Comparison of ENCODE assay signal across 10 mouse cellular contexts in the genomic region with DNA sequence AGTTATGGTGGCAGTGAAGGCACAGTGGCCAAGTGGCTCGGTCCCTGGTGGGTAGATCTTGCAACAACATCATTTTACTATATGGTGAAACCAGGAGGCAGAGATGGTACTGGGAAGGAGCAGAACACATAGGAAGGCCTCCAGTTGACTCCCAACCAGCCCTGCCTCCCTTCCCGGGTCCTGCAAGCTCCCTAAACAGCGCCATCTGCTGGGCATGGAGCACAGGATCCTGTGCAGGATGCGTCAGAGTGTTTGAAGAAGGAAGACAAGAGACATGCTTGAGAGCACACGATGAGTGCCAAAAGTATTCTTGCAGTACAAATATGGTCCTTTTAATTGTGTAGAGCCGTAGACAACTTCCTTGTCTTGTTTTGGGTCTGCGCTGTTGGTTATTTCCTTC. TPM values are rescaled to one million over a fixed set of nuclear protein-coding genes. Genes with fewer than 3 reads are reported as not detected.
DNase-seq lines count a peak whose midpoint lies in the region; ATAC-seq and TF ChIP-seq lines count a peak whose summit lies in the region.
"Had no signal": no experiment of that assay in that cellular context is flagged by ENCODE, and none has a peak within 500 bp of the region (broad histone marks: within the 10 kb centered on the region; RNA-seq: fewer than 3 reads in every experiment).

No protein-coding gene starts in this region.

- H3K27me3 ChIP-seq in Patski, result no peaks in the 10 kb centered on the region
- H3K27me3 ChIP-seq: lung, embryonic 15.5 days; stomach, embryonic 15.5 days had no signal

- no peak for ATAC-seq in Patski
- ATAC-seq in monocyte, adult 5-6 weeks (replicated peaks; ENCODE audit: insufficient number of reproducible peaks, low FRiP score, low TSS enrichment, poor library complexity, severe bottlenecking), result no peak

- POLR2A ChIA-PET in Patski (lab: Charles Lee), result no interaction called here

- TF ChIP-seq CTCF in Patski (IDR thresholded peaks at IDR 0.05), result peak; percentile 63

- CTCF ChIA-PET in Patski (lab: Charles Lee), result interaction anchor here (1.0 to 1.7 kb wide), 5 partner anchors 9 to 28 kb away, joined by 3 to 7 read pairs (median 4); no protein-coding TSS in a partner anchor

- in situ Hi-C loops in Patski (cut with MboI; ENCODE audit: low pct_unique_long_range_greater_than_20kb), result no loop called here

- peak; percentile 49 to 58 for DNase-seq in layer of hippocampus, postnatal 10 days (ENCODE audit: low spot score in 2 of 2)
- DNase-seq in layer of hippocampus, adult 8-10 months (ENCODE audit: low spot score in 2 of 2), result no peak
- DNase-seq in Patski (ENCODE audit: low read depth, low spot score), result no peak
- peak; percentile 79 for DNase-seq in adrenal gland, postnatal 25 days
- peak; percentile 68 for DNase-seq in gastrocnemius, postnatal 10 days
- peak; percentile 71 for DNase-seq in lung, postnatal 14 days

RNA-seq across cellular contexts. Expression of a gene that starts 49.3 kb away (rescaled TPM):
- 10 to 100 TPM; 20.4 to 23.5 TPM for total RNA-seq in layer of hippocampus, postnatal 10 days (2021)
- 10 to 100 TPM; 24.2 to 36.6 (median 30.0) TPM for total RNA-seq in layer of hippocampus, adult 8-10 months (2022)
- 5.4 TPM for polyA plus RNA-seq in Patski (2021)
- total RNA-seq in adrenal gland, postnatal 25 days (2021), result 17.8 and 27.7 TPM in 2 replicates
- total RNA-seq in gastrocnemius, postnatal 10 days (2021), result 10 to 100 TPM; 15.9 to 18.3 TPM
- 2.0 to 18.0 TPM (median 5.0 TPM) in 3 replicates for total RNA-seq in monocyte, adult 5-6 weeks (2017)
- polyA plus RNA-seq: erythroblast, embryonic 14.5 days had no signal

Comparison
In these comparisons a context has a peak if more than half of its experiments do, and no peak if none do; other contexts are left out.
1. DNase-seq: peak in layer of hippocampus, postnatal 10 days (2 of 2), adrenal gland, postnatal 25 days (single experiment), gastrocnemius, postnatal 10 days (single experiment) and lung, postnatal 14 days (single experiment); none in layer of hippocampus, adult 8-10 months (0 of 2) and Patski (single experiment).